Mouse (Mus musculus) small intestine, adult 2 months (tissue): Measurements from ENCODE around the gene Gm9857. TPM values are rescaled to one million over a fixed set of nuclear protein-coding genes. Genes with fewer than 3 reads are reported as not detected.
A peak's percentile ranks its signal among the peaks of the same experiment; 100 is the strongest.

Source experiments
- H3K27ac ChIP-seq: fragments of 200-500 bp; 2 replicates; pipeline ENCODE4 v1.5.1; 2012; ENCODE audit warnings: low read depth, low read length, control low read depth, inconsistent platforms; ENCODE audit not compliant: insufficient read depth
- H3K27me3 ChIP-seq: fragments of 200-500 bp; 2 replicates; pipeline ENCODE4 v1.6.1; 2012; ENCODE audit warnings: mild to moderate bottlenecking, moderate library complexity, low read length, inconsistent platforms; ENCODE audit not compliant: control insufficient read depth, insufficient read depth
- H3K36me3 ChIP-seq: fragments of 200-500 bp; 2 replicates; pipeline ENCODE4 v1.6.1; 2012; ENCODE audit warnings: mild to moderate bottlenecking, low read length, control low read depth, inconsistent platforms; ENCODE audit not compliant: control insufficient read depth, insufficient read depth
- H3K4me1 ChIP-seq: fragments of 200-500 bp; 2 replicates; pipeline ENCODE4 v1.6.1; 2012; ENCODE audit warnings: low read length, inconsistent platforms, mixed read lengths; ENCODE audit not compliant: control insufficient read depth, insufficient read depth, insufficient read length
- H3K4me3 ChIP-seq: fragments of 200-500 bp; 2 replicates; pipeline ENCODE4 v1.5.1; 2012; ENCODE audit warnings: low read depth, mild to moderate bottlenecking, control low read depth, inconsistent platforms, low read length, moderate library complexity
- CTCF ChIP-seq: fragments of 200-500 bp; IDR thresholded peaks from 2 replicates; pipeline ENCODE4 v1.5.1; 2012; ENCODE audit warnings: low read depth, mild to moderate bottlenecking, control low read depth, inconsistent platforms, low read length, moderate library complexity, mixed read lengths; ENCODE audit not compliant: insufficient replicate concordance, insufficient read length; ENCODE audit errors: extremely low read depth
- POLR2A ChIP-seq: fragments of 200-500 bp; IDR thresholded peaks from 2 replicates; pipeline ENCODE4 v1.6.1; 2012; ENCODE audit warnings: low read depth, mild to moderate bottlenecking, control low read depth, inconsistent platforms, low read length, moderate library complexity
- WGBS: fragments of 180-500 bp; shearing (Covaris S2); methylation state at CpG from one replicate; pipeline ENCODE4 v1.1.7; 2018; 5-methylcytosine and 5-hydroxymethylcytosine counted together
- polyA plus RNA-seq: library from polyadenylated mRNA; depleted of rRNA; stranded (reverse); fragments of >200 nt; gene quantifications from 2 replicates; pipeline ENCODE4 v1.2.3, GENCODE M21; 2012

Gene Gm9857
- polyA plus RNA-seq, 1 experiment: not detected

DNA sequence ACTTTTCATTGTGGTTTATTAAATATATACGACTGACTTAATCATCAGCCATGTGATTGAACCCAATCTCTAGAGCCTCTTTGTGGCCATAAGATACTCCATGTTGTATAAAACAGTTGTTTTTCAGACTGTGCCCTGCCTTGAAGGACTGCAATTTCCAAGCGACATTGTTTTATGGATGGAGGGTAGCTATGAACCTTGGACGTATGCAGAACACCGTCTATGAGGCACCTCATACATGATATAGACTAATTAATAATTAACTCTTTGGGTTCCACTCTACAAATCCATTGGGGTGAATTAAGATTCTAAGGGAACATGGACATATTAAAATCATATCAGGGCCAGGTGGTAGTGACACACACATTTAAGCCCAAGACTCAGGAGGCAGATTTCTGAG lies 14.6 kb downstream of the Gm9857 start:
- no peak for TF ChIP-seq CTCF
- no peak for TF ChIP-seq POLR2A
- 37% methylated on average over 4 of the region's 4 CpGs for WGBS
- H3K27me3 ChIP-seq: no peaks in the 10 kb centered on the region
- H3K4me3 ChIP-seq: no peak overlapping the region
- no peaks in the 10 kb centered on the region for H3K36me3 ChIP-seq
- H3K27ac ChIP-seq: peak overlapping the region; percentile 77
- H3K4me1 ChIP-seq: peaks cover 11% of the 10 kb centered on the region; the same call in 1 of the 2 replicates

DNA sequence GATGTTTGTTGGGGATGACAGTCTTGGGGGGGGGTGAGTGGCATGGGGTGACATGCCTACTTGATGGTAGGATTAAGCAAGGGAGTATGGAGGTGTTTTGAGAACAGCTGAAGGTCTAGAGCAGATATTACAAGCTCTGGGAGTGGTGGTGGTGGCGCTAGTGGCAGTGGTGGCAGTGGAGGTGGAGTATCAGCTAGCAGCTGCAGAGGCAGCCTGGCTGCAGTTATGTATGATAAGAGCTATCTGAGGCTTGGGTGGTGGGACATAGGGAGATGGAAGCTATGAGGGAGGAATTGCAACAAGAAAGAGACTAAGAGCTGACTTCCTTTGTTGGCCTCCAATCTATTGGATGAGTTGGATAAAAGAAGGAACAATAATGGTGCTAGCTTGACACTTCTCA lies 18.4 kb downstream of the Gm9857 start:
- TF ChIP-seq POLR2A: no peak
- no peak for TF ChIP-seq CTCF
- no peaks in the 10 kb centered on the region for H3K36me3 ChIP-seq
- WGBS: 92% methylated on average over 1 of the region's 1 CpGs
- H3K4me3 ChIP-seq: no peak overlapping the region
- no peak overlapping the region for H3K27ac ChIP-seq
- H3K27me3 ChIP-seq: no peaks in the 10 kb centered on the region
- peaks cover 26% of the 10 kb centered on the region; the same call in 1 of the 2 replicates for H3K4me1 ChIP-seq

DNA sequence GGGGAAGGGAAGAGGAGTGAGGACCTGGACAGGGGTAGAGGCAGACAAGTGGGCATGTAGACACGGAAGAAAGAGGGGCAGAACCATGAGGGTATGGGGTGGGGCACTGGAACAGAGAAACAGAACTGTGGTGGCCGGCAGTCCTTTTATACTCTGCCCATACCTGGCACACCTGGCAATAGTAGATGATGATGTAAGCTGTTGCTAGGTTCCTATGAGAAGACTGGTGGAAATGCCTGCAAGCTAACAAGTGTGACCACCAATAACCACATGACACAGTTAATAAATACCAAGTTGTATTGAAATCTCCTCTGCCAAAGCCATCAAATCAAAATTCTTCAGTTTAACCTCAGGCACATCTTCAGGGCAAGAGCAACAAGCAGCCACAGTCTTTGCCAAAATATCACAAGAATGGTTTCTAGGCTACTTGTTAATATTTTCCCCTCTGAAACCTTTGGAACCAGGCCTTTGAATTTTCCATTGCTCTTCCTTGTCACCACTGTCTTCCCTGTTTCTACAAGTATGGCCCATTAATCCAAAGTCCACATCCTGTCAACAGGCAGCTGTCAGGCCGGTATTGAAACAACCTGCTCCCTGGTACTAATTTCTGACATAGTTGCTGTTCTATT lies 19.7 kb downstream of the Gm9857 start:
- Histone ChIP-seq H3K27me3 (no peaks in the 10 kb centered on the region), H3K36me3 (no peaks in the 10 kb centered on the region), H3K4me1 (peaks cover 24% of the 10 kb centered on the region; the same call in 1 of the 2 replicates), H3K27ac (peak overlapping the region; percentile 96), H3K4me3 (no peak overlapping the region)
- TF ChIP-seq POLR2A (no peak), CTCF (no peak)
- WGBS: 49% methylated on average over 3 of the region's 3 CpGs

DNA sequence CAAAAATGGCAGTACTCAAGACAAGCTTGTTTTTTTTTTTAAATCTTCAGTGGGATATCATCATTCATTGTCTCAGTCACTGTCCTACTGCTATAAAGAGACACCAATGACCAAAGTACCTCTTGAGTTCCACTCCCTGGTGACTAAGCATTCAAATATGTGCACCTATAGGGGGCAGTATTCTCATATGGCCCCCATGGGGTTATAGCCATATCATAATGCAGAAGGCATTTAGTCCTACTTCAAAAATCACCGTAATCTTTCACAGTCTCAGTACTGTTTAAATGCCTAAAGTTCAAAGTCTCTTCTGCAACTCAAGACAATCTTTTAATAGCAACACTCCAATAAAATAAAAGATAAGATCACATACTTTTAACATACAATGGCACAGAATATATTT lies 21.4 kb downstream of the Gm9857 start:
- H3K36me3 ChIP-seq: no peaks in the 10 kb centered on the region
- 33% methylated on average over 1 of the region's 1 CpGs for WGBS
- TF ChIP-seq CTCF: no peak
- TF ChIP-seq POLR2A: no peak

DNA sequence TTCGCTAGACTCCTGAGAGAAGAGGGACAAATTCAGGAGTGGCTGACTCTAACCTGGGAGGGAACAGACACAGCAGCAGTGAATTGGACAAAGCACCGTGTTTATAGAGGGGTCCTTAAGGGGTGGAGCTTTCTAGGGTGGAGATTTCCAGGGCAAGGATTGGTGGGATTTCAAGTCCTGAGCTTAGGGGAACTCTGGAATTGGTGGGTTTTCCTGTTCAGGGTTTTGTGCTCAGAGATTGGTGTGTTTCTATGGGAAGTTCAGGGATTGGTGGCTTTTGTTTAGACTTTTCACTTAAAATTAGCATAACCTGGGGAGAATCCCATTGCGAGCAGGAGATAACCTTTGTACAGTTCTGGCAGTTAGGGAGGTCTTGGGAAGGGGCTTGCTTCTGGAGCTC lies 22.3 kb downstream of the Gm9857 start:
- Histone ChIP-seq H3K36me3 (no peaks in the 10 kb centered on the region), H3K4me3 (no peak overlapping the region), H3K27me3 (no peaks in the 10 kb centered on the region), H3K27ac (peak overlapping the region; percentile 81; the same call in 1 of the 2 replicates), H3K4me1 (peaks cover 21% of the 10 kb centered on the region; the same call in 1 of the 2 replicates)
- no peak for TF ChIP-seq CTCF
- WGBS: 70% methylated on average over 3 of the region's 3 CpGs

More for the DNA sequence above, 21.4 kb downstream of the Gm9857 start:
- Histone ChIP-seq H3K4me1 (peaks cover 21% of the 10 kb centered on the region; the same call in 1 of the 2 replicates), H3K27me3 (no peaks in the 10 kb centered on the region), H3K27ac (peak overlapping the region; percentile 88), H3K4me3 (no peak overlapping the region)

DNA sequence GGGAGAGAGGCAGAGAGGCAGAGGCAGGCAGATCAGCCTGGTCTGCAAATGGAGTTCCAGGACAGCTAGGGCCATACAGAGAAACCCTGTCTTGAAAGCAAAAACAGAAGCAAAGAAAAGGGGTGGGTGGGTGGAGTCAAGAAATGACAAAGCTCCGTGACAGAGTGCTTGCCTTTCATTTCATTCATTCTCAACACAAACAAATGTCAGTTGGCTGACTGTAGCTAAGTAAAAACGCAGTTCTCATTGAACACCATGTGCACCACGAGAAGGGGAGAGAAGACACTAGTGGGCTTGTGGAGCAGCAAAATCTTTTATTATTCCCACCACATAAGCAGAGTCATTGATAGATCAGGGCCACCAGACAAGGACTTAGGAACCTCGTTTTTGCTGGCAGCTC lies 23.4 kb downstream of the Gm9857 start:
- Histone ChIP-seq H3K27me3 (no peaks in the 10 kb centered on the region), H3K4me1 (peaks cover 21% of the 10 kb centered on the region; the same call in 1 of the 2 replicates), H3K4me3 (no peak overlapping the region), H3K36me3 (no peaks in the 10 kb centered on the region), H3K27ac (no peak overlapping the region)
- 62% methylated on average over 4 of the region's 4 CpGs for WGBS
- no peak for TF ChIP-seq CTCF
- no peak for TF ChIP-seq POLR2A

DNA sequence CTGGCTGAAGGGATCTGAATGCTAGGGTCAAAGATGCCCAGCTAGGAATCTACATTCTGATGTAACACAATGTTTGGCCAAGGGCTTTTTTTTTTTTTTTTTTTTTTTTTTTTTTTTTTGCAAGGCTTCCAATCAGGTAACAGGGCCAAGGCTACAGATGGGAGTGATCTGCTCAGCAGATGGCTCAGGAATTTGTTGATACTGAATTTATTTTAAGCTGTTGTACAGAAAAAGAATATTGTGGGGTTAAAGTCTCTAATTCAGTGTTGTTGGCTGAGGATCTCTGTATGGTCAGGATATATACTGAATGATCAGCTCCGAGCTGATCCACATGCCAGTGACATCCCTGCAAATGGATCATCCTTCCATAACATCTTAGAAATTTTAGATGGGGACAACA lies 24.2 kb downstream of the Gm9857 start:
- Histone ChIP-seq H3K27ac (no peak overlapping the region), H3K36me3 (no peaks in the 10 kb centered on the region), H3K27me3 (no peaks in the 10 kb centered on the region), H3K4me3 (no peak overlapping the region), H3K4me1 (peaks cover 17% of the 10 kb centered on the region; the same call in 1 of the 2 replicates)
- no peak for TF ChIP-seq POLR2A
- TF ChIP-seq CTCF: no peak
- WGBS: 92% methylated on average over 1 of the region's 1 CpGs
